Mouse (Mus musculus): ENCODE measurements at regions not wholly inside any gene's neighbourhood (a gene's known extent, or its start where the extent isn't known, plus 50 kb on each side); places are given as distances from the start of the nearest gene placed in this dataset.

DNA sequence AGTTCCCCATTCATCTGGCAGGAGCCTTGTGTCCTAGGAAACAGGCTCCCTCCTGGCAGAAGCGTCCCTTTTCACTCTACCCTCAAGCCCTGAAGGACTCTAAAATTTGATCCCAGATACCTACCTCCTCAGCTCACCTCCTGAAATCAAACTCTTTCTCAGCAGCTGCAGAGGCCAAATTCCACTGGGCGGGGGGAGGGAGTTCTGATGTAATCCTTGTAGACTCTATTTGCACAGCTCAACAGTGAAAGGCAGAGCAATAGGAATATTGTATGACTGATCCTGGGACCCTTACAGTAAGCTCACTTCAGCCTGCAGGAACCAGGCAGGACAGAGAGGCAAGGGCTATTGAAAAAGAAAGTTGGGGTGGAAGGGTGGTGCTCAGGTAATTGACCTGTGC, 346.3 kb downstream of the Irx1 start:
- Histone ChIP-seq H3K36me3 (ENCODE audit: control insufficient read depth, insufficient read depth, low read length) (no peaks in the 10 kb centered on the region), H3K4me2 (no peak overlapping the region), H3K27ac (ENCODE audit: low read depth, low read length) (no peak overlapping the region), H3K4me3 (ENCODE audit: low read depth, low read length) (no peak overlapping the region), H3K4me1 (ENCODE audit: control insufficient read depth, insufficient read depth, low read length) (peaks cover 9% of the 10 kb centered on the region; the same call in 1 of the 2 replicates), H3K9me3 (replicated peaks; ENCODE audit: control insufficient read depth, low read length) (no peaks in the 10 kb centered on the region), H3K27me3 (ENCODE audit: control insufficient read depth, insufficient read depth, low read length) (no peaks in the 10 kb centered on the region), H3K9ac (ENCODE audit: low read depth, low read length) (no peak overlapping the region)
- no peak for ATAC-seq (replicated peaks; ENCODE audit: insufficient number of reproducible peaks, low FRiP score, low TSS enrichment)
- WGBS (ENCODE audit: insufficient replicate concordance) = 26% methylated on average over 2 of the region's 2 CpGs

- Histone ChIP-seq H3K4me1 (ENCODE audit: control insufficient read depth, insufficient read depth, low read length) (peaks cover 9% of the 10 kb centered on the region; the same call in 1 of the 2 replicates), H3K4me3 (ENCODE audit: low read depth, low read length) (no peak overlapping the region), H3K9me3 (replicated peaks; ENCODE audit: control insufficient read depth, low read length) (no peaks in the 10 kb centered on the region), H3K4me2 (no peak overlapping the region), H3K9ac (ENCODE audit: low read depth, low read length) (no peak overlapping the region), H3K27me3 (ENCODE audit: control insufficient read depth, insufficient read depth, low read length) (no peaks in the 10 kb centered on the region), H3K36me3 (ENCODE audit: control insufficient read depth, insufficient read depth, low read length) (no peaks in the 10 kb centered on the region), H3K27ac (ENCODE audit: low read depth, low read length) (no peak overlapping the region)
- WGBS (ENCODE audit: insufficient replicate concordance) = 58% methylated on average over 7 of the region's 7 CpGs
- ATAC-seq (replicated peaks; ENCODE audit: insufficient number of reproducible peaks, low FRiP score, low TSS enrichment) = no peak
Measured at GRCm38 (mm10) chr13:71612393-71613179, 350.9 kb downstream of the Irx1 start.

DNA sequence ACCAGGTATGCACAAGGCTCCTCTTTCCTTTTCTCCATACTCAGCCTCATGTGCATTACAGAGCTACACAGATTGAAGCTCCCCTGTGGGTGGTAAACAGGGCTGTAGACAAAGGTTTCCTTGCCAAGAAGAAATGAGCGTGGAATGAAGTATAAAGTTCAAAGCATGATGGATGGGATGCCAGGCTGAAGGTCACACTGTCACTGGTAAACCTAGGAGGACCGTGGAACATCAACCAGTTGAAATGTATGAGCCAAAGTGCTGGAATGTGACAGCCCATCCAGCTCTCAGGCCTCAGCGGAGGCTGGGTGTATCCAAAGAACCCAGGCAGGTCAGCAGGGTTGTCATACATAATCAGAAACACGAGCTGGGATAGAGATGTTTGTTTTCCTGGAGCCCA, 381.0 kb downstream of the Irx1 start:
- H3K9me3 ChIP-seq (replicated peaks; ENCODE audit: control insufficient read depth, low read length) = no peaks in the 10 kb centered on the region
- 47% methylated on average over 4 of the region's 4 CpGs for WGBS (ENCODE audit: insufficient replicate concordance)
- H3K4me2 ChIP-seq = no peak overlapping the region
- ATAC-seq (replicated peaks; ENCODE audit: insufficient number of reproducible peaks, low FRiP score, low TSS enrichment) = no peak
- no peaks in the 10 kb centered on the region for H3K27me3 ChIP-seq (ENCODE audit: control insufficient read depth, insufficient read depth, low read length)
- no peak overlapping the region for H3K9ac ChIP-seq (ENCODE audit: low read depth, low read length)
- H3K4me1 ChIP-seq (ENCODE audit: control insufficient read depth, insufficient read depth, low read length) = no peaks in the 10 kb centered on the region
- no peak overlapping the region for H3K27ac ChIP-seq (ENCODE audit: low read depth, low read length)
- H3K4me3 ChIP-seq (ENCODE audit: low read depth, low read length) = no peak overlapping the region
- H3K36me3 ChIP-seq (ENCODE audit: control insufficient read depth, insufficient read depth, low read length) = no peaks in the 10 kb centered on the region

GRCm38 (mm10) chr13:71565895-71566294, 397.6 kb downstream of the Irx1 start:
- Histone ChIP-seq H3K4me1 (ENCODE audit: control insufficient read depth, insufficient read depth, low read length) (no peaks in the 10 kb centered on the region), H3K4me3 (ENCODE audit: low read depth, low read length) (no peak overlapping the region), H3K9me3 (replicated peaks; ENCODE audit: control insufficient read depth, low read length) (no peaks in the 10 kb centered on the region), H3K36me3 (ENCODE audit: control insufficient read depth, insufficient read depth, low read length) (no peaks in the 10 kb centered on the region), H3K27ac (ENCODE audit: low read depth, low read length) (no peak overlapping the region), H3K4me2 (no peak overlapping the region), H3K27me3 (ENCODE audit: control insufficient read depth, insufficient read depth, low read length) (no peaks in the 10 kb centered on the region), H3K9ac (ENCODE audit: low read depth, low read length) (no peak overlapping the region)
- no peak for ATAC-seq (replicated peaks; ENCODE audit: insufficient number of reproducible peaks, low FRiP score, low TSS enrichment)
- WGBS (ENCODE audit: insufficient replicate concordance) = 60% methylated on average over 6 of the region's 6 CpGs

- no peaks in the 10 kb centered on the region for H3K9me3 ChIP-seq (replicated peaks; ENCODE audit: control insufficient read depth, low read length)
- no peak overlapping the region for H3K4me2 ChIP-seq
- H3K36me3 ChIP-seq (ENCODE audit: control insufficient read depth, insufficient read depth, low read length) = no peaks in the 10 kb centered on the region
- no peak for ATAC-seq (replicated peaks; ENCODE audit: insufficient number of reproducible peaks, low FRiP score, low TSS enrichment)
- no peaks in the 10 kb centered on the region for H3K4me1 ChIP-seq (ENCODE audit: control insufficient read depth, insufficient read depth, low read length)
- no peaks in the 10 kb centered on the region for H3K27me3 ChIP-seq (ENCODE audit: control insufficient read depth, insufficient read depth, low read length)
- H3K27ac ChIP-seq (ENCODE audit: low read depth, low read length) = no peak overlapping the region
- no peak overlapping the region for H3K4me3 ChIP-seq (ENCODE audit: low read depth, low read length)
- 72% methylated on average over 7 of the region's 7 CpGs for WGBS (ENCODE audit: insufficient replicate concordance)
- H3K9ac ChIP-seq (ENCODE audit: low read depth, low read length) = no peak overlapping the region
Measured at GRCm38 (mm10) chr13:71565388-71565787, 398.1 kb downstream of the Irx1 start.

DNA sequence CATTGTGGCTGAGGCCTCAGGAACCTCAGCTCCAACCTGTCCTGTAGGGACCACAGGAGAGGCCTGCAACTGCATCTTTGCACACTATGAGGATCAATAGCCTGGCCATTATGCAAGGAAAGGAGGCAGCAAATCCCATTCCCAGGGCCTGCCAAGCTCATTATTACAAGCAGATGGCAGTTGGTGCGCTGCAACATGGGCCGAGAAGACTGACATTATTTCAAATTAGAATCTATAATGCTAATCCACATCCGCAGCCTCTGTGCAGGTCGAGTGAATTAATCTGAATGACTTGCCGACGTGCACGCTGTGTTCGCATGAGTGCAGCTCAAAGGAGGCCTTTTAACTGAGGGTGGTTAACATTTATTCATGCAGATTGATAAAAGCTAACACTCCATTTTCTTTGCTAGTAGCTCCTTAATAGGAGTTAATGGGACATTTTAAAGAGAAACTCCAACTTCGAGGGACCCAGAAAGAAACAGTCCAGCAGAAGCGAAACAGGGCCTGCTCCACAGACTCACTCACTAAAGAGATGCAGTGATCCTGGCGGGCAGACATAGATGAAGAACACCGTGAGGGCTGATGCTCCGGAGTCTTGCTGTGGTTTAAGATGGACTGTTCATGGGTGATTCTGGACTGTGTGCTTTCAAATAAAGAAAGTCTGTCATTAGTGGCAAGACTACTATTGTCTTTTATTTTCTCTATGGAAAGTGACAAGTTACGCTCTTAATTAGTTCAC, 404.9 kb downstream of the Irx1 start:
- no peak overlapping the region for H3K9ac ChIP-seq (ENCODE audit: low read depth, low read length)
- no peaks in the 10 kb centered on the region for H3K9me3 ChIP-seq (replicated peaks; ENCODE audit: control insufficient read depth, low read length)
- no peak overlapping the region for H3K4me2 ChIP-seq
- H3K4me3 ChIP-seq (ENCODE audit: low read depth, low read length) = no peak overlapping the region
- no peak overlapping the region for H3K27ac ChIP-seq (ENCODE audit: low read depth, low read length)
- no peaks in the 10 kb centered on the region for H3K36me3 ChIP-seq (ENCODE audit: control insufficient read depth, insufficient read depth, low read length)
- 83% methylated on average over 14 of the region's 14 CpGs for WGBS (ENCODE audit: insufficient replicate concordance)
- ATAC-seq (replicated peaks; ENCODE audit: insufficient number of reproducible peaks, low FRiP score, low TSS enrichment) = no peak
- no peaks in the 10 kb centered on the region for H3K27me3 ChIP-seq (ENCODE audit: control insufficient read depth, insufficient read depth, low read length)
- no peaks in the 10 kb centered on the region for H3K4me1 ChIP-seq (ENCODE audit: control insufficient read depth, insufficient read depth, low read length)

GRCm38 (mm10) chr13:71555471-71555870, 408.1 kb downstream of the Irx1 start:
- H3K4me2 ChIP-seq = no peak overlapping the region
- no peaks in the 10 kb centered on the region for H3K27me3 ChIP-seq (ENCODE audit: control insufficient read depth, insufficient read depth, low read length)
- no peaks in the 10 kb centered on the region for H3K9me3 ChIP-seq (replicated peaks; ENCODE audit: control insufficient read depth, low read length)
- no peaks in the 10 kb centered on the region for H3K4me1 ChIP-seq (ENCODE audit: control insufficient read depth, insufficient read depth, low read length)
- H3K27ac ChIP-seq (ENCODE audit: low read depth, low read length) = no peak overlapping the region
- no peak overlapping the region for H3K9ac ChIP-seq (ENCODE audit: low read depth, low read length)
- WGBS (ENCODE audit: insufficient replicate concordance) = 70% methylated on average over 6 of the region's 6 CpGs
- no peaks in the 10 kb centered on the region for H3K36me3 ChIP-seq (ENCODE audit: control insufficient read depth, insufficient read depth, low read length)
- H3K4me3 ChIP-seq (ENCODE audit: low read depth, low read length) = no peak overlapping the region
- ATAC-seq (replicated peaks; ENCODE audit: insufficient number of reproducible peaks, low FRiP score, low TSS enrichment) = no peak

- Histone ChIP-seq H3K4me2 (no peak overlapping the region), H3K4me3 (ENCODE audit: low read depth, low read length) (no peak overlapping the region), H3K27me3 (ENCODE audit: control insufficient read depth, insufficient read depth, low read length) (no peaks in the 10 kb centered on the region), H3K9me3 (replicated peaks; ENCODE audit: control insufficient read depth, low read length) (no peaks in the 10 kb centered on the region), H3K36me3 (ENCODE audit: control insufficient read depth, insufficient read depth, low read length) (no peaks in the 10 kb centered on the region), H3K4me1 (ENCODE audit: control insufficient read depth, insufficient read depth, low read length) (no peaks in the 10 kb centered on the region), H3K27ac (ENCODE audit: low read depth, low read length) (no peak overlapping the region), H3K9ac (ENCODE audit: low read depth, low read length) (no peak overlapping the region)
- 38% methylated on average over 1 of the region's 1 CpGs for WGBS (ENCODE audit: insufficient replicate concordance)
- no peak for ATAC-seq (replicated peaks; ENCODE audit: insufficient number of reproducible peaks, low FRiP score, low TSS enrichment)
Measured at GRCm38 (mm10) chr13:71550109-71550508, 413.4 kb downstream of the Irx1 start.
